Mouse (Mus musculus) NIH3T3 (cell line): ENCODE results near the gene Ptk7.
A peak's percentile ranks its signal among the peaks of the same experiment; 100 is the strongest.

Experiments
- DNase-seq: peaks from one replicate; pipeline ENCODE4 v3.0.0-alpha.2; 2012; ENCODE audit warnings: low read depth

The Ptk7 gene

DNA sequence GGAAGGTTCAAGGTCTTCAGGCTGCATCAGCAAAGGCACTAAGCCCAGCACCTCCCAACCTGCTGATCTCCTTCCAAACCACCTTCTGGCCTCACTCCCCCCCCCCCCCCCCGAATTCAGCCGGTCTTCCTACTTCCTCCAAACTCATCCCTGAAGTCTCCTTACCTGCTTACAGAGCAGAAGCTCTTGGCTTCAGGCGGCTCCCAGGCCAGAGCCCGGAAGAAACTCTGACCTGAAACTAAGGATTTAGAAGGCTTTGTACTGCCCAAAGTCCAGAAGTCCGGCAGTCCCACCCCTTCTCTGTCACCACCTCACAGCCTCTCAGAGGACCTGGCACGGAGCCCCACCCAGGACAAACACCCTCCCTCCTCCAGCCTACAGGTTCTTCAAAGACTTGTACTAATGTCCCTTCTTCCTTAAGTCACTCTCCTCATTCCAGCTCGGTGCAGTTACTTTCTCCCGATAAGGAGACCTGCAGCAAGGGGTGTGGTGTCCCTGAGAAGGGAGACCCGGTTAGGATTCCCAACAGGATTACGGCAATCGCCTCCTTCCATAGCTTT is 15.7 kb upstream of the Ptk7 start:
- peak; percentile 58 for DNase-seq

DNA sequence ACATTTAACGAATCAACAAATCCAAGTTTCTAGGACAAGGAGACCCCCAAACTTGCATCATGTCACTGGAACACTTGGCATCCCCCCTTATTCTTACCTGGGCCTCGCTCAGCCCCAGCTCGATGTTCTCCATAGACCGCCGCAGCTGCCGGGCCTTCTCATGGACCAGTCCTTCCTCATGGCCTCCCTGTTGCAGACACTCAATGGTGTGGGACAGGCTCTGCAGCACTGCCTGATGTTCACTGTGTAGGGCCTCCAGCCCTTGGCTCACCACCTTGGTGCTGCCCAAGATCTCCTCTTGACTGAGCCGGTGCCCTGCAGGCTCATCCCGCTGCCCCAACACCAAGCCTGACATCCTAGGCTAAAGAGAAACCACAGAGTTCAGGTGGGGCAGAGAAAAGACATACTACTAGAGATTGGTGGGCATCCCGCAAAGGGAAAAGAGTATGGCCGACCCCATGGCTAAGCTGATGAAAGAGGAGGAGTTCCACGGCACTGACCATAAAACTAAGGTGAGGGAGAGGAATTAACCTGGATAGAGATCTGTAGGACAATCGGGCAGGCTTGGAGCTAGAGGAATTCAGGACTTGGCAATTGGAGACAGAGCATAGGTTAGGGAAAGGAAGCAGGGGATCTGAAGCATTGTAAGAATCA is 15.0 kb upstream of the Ptk7 start:
- no peak for DNase-seq

DNA sequence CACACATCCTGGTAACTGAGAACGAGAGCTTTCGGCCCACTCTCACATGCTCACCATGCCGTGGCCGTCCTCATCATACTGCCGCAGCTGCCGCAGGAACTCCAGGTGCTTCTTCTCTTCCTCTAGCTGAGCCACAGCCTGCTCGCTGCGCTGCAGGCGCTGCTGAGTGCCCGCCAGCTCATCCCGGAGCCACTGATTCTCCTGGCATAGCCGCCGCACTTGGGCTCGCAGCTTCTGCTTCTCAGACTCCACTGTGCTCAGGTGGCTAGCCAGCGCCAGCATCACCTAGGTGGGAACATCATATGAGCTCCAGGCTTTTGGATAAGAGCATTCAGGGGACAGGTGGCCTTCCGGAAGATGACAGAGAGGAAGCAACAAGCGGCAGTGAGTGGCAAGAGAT is 12.8 kb upstream of the Ptk7 start:
- DNase-seq, result no peak

DNA sequence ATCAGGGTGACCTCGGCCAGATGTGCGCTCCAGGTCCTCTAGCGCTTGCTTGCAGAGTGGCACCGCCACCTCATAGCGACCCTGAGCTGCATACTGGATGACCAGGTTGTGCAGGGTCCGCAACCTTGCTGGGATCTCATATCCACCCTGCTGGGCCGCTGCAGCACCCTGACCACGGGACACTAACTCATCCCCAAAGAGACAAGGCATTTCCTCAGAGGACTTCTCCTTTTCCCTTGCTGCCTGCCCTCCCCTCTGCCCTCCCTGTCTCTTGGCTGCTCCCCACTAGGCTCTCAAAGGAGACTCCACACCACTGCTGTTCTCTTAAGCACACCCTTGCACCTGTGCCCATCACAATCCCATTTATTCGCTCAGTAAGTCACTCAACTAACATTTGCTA is 10.6 kb upstream of the Ptk7 start:
- DNase-seq, result no peak

DNA sequence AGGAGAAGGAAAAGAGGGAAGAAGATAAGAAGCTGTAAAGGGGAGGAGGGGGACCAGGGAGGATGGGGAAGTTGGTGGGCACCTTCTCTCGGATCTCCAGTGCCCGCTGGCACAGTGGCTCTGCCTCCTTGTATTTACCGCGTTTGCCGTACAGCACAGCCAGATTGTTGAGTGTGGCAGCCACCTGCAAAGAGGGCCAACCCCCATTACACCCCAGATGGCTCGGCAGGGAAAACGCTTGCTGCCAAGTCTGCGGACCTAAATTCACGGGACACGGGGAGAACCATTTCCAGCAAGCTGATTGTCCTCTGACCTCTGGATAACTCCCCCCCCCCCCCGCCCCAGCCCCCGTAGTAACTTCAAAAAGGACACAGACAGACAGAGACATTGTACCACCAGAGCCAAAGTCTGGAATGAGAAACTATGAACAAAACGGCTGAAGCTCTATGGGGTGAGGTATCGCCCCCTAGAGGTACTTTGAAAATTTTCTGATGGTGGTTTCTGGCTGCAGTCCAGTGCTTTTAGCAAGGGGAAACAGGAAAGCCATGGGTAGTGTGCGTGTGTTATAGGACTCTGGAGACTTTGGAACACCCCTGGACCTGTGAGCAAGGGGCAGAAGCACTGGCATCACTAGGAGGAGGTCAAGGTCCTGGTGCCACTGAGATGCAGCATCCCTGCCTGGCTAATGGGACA is 7.7 kb upstream of the Ptk7 start:
- peak; percentile 93 for DNase-seq

DNA sequence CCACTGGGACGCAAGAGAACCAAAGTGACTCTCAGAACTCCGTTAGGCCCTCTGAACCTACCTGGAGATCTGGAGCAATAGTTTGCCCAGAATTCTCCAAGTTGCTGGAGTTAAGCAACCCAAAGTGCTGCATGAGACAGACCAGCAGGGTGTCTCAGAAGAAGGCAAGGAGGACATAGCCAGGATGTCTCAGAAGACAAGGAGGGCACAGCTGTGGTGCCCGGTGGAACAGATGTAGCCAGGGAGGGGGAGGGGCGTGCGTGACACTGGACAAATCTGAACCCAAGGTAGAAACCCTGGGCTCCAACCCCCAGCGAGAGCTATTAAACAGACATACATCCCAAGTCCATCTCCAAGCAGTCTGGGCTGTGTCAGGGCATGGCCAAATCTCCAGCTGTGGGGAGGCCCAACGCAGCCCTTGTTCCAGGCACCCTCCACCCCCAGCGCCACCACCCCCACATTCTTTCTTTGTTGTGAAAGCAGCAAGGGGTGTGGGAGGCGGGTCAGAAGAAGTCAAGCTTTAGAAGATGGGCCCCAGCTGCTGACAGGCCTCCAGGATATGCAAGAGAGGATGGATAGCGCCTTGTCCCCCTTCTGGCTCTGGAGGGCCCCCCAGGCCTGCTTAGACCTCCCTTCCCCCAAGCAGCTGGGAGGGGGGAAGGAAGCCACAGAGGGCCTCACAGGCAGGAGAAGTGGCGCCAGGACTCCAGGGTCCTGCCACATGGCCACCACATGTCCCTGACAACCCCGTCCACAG is 559 bp upstream of the Ptk7 start:
- peak; percentile 74 for DNase-seq

DNA sequence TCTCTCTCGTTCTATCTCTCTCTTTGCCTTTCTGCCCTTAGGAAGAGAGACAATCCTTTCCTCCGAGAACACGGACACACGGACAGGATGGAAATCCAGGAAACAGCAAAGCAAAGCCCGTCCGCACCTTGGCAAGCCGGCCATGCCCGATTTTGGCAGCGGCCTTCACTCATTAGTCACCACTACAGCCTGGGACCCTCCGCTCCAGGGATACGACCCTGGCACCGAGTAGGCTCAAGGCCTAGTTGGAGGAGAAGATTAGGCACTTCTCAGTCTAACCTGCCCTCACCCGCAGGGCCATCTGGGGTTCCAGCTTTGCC is 873 bp downstream of the Ptk7 start:
- DNase-seq, result peak; percentile 58

DNA sequence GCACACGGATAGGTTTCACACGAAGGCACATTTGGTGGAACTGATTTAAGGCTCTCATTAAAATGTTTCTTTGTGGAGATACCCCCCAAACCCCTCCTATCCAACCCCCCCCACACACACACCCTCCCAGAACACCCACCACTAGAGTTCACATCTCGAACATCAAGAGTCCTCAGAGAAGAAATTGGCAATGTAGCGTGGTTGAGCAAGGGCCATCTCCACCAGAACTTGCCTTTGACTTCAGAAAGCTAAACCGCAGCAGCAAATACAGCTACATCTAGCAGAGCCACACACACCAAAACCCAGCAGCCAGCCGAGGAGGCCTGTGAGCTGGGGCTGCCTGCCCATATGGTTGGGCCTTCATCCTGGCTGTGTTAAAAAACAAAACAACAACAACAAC is 1.9 kb downstream of the Ptk7 start:
- no peak for DNase-seq

DNA sequence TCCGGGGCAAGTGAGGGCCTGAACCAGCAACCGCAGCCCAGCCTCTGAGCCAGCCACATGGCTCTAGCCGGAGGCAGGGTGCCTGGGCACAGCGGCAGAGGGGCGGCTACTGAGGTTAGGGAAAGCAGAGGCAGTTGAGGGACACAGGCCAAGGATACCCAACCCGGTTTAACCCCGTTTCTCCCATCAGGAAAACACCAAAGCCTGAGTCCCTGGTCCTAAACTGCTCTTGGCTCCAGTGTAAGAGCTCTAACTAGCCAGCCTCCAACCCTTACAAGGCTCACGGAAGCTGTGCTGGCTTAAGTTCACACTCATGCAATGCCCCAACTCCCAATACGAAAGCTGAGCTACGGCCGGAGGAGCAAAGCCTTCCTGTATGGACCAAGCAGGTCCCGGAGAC is 4.7 kb downstream of the Ptk7 start:
- DNase-seq, result no peak

DNA sequence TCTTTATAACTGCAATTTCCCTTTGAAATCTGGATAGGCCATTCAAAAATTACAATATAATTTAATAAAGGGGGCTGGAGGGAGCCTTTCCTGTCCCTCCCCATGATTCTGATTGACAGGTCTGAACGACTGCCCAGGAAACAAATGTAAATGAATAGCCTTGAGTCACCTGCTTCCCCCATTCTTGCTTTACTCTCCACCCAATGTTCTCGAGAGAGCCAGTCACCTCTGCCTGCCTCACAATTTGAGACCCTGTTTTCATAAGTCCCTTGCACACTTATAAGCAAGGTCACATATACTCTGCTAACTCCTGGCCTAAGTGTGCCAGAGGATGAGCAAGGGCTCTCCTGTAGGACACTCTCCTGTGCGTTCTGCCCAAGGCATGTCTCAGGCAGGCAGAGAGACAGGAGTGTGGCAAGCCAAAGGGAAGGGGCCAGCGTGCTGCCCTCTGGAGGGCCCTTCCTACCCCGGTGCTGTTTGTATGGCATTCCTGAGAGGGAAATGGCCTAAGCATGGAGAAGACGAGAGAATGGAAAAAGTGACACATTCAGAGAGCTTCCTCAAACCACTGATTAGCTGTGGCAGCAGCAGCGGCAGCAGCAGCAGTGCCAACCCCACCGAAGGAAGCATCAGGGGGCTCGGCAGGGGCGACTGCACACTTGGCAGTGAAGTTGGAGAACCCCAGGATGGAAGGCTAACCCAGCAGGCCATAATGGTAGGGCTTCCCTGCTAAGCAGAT is 5.3 kb downstream of the Ptk7 start:
- peak; percentile 52 for DNase-seq

DNA sequence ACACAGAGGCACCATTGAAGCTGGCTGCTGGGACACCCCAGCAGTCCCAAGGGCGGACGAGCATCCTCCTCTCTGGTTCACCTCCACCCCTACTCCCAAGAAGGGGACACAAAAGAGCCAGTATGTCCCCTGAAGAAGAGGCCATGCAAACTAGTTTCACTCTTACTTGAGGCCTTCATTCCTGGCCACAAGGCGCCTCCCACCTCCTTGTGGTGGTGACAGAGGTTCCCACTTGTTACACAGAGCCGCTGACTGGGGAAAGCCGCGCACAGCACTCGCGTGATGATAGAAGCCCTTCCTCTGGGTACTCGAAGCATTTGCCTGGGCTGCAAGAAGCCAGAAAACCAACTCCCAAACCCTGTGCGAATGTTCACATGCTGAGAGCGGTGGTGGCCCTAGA is 7.0 kb downstream of the Ptk7 start:
- DNase-seq, result no peak

DNA sequence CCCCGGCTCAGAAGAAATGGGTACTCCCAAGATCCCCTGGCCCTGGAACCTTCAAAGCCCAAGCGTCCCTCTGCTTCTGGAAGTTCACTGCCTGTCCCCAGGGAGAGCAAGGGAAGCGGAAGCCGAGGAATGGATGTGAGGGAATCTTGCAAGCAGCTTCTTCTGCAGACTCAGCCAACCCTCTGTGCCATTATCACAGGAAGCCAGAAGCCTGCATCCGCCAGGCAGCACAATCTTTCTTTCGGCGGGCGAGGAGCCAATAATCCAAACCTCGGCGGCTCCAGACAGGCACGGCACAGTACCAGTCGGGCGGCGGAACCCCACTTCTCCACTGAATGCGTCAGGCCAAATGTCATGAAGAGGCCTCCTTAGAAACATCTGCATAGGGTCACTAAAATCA is 8.0 kb downstream of the Ptk7 start:
- no peak for DNase-seq

DNA sequence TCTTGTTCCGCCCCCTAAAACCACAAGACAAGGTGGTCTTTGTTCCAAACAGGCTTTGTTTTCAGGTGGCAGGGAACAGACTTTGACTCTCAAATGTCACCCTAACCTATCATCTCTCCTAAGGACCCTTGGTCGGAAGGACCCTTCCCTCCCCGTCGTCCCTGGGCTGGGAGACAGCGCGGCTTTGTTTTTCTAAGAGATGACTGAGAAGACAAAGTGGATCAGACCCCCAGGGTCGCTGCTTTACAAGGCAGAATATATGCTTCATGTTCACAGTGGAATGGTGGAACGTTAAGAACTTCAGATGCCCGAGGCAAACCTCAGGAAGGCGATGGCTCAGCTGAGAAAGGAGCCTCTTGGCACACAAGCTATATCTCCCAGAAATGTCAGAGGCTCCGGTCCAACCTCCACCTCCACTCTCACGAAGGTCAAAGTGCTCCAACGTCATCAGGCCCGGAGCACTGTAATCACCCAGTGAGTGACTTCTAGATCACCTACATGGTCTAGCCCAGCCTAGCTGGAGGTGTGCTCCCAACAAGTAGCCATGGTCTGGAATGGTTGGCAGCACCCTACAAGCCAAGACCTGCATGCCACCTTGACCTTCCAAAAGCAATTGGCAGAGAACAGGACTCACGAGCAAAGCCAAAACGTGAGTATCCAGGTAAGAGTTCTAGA is 9.5 kb downstream of the Ptk7 start:
- DNase-seq, result no peak

DNA sequence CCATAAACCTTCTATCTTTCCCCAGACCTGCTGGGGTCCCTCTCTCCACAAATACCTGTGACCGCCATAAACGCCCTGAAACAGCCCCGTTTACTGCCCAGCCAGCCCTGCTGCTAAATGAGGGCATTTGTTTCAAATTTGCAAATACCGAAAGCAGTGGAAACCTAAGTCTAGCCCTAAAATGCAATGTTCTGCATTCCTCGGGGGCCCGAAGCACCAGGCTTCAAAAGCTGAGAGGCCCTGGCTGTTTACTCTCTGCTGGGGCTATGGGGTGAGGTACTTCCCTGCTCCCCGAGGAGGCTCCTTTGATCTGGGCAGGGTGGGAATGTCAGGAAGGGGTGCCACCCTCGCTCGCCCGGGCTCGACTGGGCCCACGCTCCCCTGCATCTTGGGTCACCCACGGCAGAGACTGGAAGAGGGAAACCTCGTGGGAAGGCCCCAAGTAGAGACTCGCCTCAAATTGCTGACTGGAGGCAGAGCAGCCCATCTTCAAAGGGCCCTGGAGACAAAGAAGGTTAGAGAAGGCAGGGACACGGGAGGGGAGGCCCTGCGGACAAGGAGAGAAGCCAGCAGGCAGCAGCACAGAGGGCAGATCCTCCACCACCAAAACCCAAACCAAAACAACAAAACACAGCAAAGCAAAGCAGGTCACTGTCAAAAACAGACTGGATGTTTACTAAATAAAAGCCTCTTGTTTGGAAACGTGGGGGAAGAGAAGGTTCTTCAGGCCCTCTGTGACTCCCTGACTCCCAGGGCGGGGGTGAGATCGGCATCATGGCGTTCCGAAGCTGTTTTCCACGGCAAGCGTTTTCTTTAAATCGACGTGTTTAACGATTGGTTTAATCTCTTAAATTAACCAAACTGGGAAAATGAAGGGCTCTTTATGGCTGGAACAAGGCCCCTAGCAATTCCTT is 10.3 kb downstream of the Ptk7 start:
- DNase-seq, result no peak

DNA sequence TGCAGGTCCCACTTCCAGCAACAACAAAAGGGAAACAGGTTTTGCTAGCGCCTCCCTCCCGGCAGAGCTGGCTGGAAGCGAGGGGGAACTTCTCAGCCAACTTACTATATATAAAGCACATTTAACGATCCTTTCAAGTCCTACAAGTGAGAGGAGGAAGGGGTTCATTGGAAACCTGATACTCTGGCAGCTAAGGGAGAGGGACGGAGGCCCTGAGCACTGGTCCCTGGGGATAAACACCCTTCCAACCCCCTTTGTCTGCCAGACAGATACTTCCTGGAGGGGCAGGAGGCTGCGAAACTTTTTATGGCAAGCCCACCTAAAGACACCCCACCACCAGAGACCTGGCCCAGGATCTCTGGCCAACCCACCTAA is 10.9 kb downstream of the Ptk7 start:
- no peak for DNase-seq

DNA sequence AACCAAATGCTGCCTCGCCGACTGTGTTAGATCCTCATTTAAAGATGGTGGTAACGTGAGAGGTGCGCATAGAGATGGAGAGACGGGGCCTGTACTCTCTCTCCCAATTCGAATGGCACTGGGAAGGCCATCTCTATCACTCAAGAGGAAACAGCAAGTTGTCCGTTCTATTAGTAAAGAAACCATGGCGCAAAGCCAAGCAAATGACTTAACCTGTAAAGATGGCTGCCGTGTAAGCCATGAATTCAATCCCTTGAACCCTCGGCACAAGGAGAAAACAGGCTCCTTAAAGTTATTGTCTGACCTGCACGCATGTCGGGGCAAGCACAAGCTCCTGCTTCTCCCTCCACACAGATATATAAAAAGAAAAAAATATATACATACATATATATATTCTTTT is 11.5 kb downstream of the Ptk7 start:
- DNase-seq, result no peak

DNA sequence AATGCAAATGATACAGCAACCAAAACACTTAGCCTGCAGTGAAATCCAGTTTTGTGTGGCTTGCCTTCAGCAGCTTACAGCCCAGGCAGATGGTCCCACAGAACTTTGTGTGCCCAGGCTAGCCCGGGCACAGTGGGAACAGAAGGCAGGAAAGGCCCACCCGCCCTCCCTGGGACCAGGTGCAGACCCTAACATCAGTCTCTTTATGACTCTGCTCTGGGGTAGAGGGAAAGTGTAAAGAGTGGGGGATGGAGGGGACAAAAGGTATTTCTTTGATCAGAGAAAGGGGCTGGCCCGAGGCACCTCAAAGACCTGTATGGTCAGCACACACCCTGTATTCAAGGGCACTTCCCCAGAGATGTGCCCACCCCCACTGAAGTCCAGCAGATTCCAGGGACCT is 16.1 kb downstream of the Ptk7 start:
- no peak for DNase-seq

DNA sequence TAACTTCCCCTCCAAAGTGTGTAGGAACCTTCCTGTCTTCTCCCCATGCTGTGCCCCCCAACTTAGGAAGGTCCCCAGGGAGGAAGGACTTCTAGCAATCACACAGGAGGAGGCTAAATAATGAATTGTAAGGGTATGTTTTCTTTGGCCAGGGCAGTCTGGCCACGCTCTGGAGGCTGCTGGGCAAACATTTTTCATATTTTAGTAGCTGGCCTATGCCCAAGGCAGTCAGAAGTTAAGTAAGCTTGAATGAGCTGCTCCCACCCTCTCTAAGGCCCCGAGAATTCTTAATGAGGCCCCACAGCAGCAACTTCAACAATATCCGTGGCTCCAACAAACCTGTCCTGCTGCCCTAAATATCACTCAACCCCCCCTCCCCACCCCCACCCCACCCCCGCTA is 16.5 kb downstream of the Ptk7 start:
- peak; percentile 80 for DNase-seq

DNA sequence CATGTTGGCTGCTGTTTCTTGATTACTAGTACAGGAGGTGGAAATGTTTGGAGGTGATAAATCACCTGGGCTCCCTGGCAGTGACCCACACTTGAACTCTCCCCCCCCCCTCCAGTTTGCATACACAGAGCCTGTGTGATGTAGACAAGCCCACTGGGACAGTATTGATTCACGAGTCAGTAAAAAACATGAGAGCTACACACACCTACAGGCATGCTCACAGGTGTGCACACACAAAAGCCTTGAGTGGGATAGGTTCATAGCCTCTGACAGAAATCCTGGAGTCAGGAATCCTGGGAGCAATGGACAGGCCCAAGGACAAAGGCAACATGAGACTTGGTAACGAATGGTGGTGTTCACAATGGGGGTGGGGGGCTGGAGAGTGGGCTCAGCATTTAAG is 17.1 kb downstream of the Ptk7 start:
- no peak for DNase-seq

DNA sequence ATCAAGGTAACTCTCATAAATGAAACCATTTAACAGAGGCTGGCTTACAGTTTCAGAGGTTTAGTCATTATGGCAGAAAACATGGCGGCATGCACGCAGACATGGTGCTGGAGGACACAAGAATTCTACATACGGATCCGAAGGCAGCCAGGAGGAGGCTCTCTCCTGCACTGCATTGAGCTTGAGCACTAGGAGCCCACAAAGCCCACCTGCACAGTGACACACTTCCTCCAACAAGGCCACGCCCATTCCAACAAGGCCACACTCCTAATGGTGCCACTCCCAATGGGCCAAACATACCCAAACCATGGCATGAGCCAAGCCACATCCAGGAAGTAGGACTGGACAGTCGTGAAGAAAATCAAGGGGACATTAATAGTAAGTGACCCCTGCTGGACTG is 18.0 kb downstream of the Ptk7 start:
- no peak for DNase-seq
